Mouse (Mus musculus): ENCODE data around the gene Zfp747. TPM values are rescaled to one million over a fixed set of nuclear protein-coding genes. Genes with fewer than 3 reads are reported as not detected.
"Not testable (repeated sequence)": the region's sequence is repeated elsewhere in the genome, so short reads cannot be mapped to it uniquely, and the experiment has no call there.

Gene Zfp747
- polyA plus RNA-seq, 1 experiment: not detected

DNA sequence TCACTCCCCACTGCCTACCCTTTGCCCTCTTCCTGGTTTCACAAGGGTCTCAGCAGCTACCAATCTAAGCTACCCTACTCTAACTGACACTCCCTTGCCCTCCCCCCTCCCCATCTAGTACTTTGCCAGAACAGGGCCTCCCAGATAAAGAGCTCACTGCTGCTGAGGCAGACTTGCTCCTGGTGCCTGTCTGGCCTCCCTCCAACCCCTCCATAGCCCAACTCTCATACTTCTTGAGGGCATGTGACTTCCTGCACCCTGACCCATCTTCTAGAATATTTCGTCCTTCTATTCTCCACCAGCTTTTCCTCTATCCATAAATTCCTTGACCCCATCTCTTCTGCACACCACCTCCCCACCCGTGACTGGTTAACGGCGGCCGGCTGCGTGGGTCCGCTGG is 33.0 kb downstream of the Zfp747 start:
- TF ChIP-seq CTCF (IDR thresholded peaks at IDR 0.05; ENCODE audit: insufficient read depth, low read depth, low read length) (no peak), POLR2A (IDR thresholded peaks at IDR 0.05; ENCODE audit: insufficient read depth, low read depth, low read length) (no peak)
- H3K27ac ChIP-seq (ENCODE audit: insufficient read depth, low read depth, low read length): no peak overlapping the region
- peaks cover 12% of the 10 kb centered on the region for H3K4me1 ChIP-seq (ENCODE audit: control insufficient read depth, insufficient read depth, low read length)
- 97% methylated on average over 7 of the region's 7 CpGs for WGBS
- no peak overlapping the region for H3K4me3 ChIP-seq (ENCODE audit: insufficient read depth, low read depth, low read length)

DNA sequence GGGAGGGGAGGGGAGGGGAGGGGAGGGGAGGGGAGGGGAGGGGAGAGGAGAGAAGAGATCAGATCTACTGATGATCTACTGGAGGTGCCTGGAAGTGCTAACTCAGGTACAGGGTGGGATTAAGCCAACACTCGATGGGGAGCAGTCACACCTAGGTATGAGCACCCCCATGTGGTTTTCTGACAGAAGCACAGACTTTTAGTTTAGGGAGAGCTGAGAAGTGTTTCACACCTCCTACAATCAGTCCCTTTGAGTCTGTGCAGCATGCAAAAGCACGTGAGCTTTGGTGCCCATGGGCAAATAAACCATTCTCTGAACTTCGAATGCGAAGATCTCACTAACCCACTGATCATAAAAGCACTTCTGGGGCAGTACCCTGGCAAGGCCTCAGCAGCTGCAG is 33.5 kb downstream of the Zfp747 start:
- Histone ChIP-seq H3K27ac (ENCODE audit: insufficient read depth, low read depth, low read length) (no peak overlapping the region), H3K4me3 (ENCODE audit: insufficient read depth, low read depth, low read length) (no peak overlapping the region), H3K4me1 (ENCODE audit: control insufficient read depth, insufficient read depth, low read length) (peaks cover 12% of the 10 kb centered on the region)
- WGBS: 44% methylated on average over 4 of the region's 4 CpGs
- TF ChIP-seq CTCF (IDR thresholded peaks at IDR 0.05; ENCODE audit: insufficient read depth, low read depth, low read length): no peak
- no peak for TF ChIP-seq POLR2A (IDR thresholded peaks at IDR 0.05; ENCODE audit: insufficient read depth, low read depth, low read length)

DNA sequence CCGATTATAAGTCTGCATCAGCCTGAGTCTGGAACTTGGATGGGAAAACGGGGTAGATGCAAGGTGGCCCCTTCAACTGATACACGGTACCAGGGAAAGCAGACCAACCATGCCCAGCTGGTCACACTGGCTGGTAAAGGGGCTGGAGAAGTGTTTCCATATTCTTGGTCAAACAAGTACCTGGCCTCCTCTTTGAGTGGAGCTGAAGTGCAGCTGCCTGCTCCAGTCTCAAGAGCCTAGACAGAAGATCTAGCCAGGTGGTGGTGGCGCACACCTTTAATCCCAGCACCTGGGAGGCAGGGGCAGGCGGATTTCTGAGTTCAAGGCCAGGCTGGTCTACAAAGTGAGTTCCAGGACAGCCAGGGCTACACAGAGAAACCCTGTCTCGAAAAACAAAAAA is 34.0 kb downstream of the Zfp747 start:
- H3K4me3 ChIP-seq (ENCODE audit: insufficient read depth, low read depth, low read length); H3K27ac ChIP-seq (ENCODE audit: insufficient read depth, low read depth, low read length): not testable (repeated sequence)
- 91% methylated on average over 6 of the region's 6 CpGs for WGBS
- H3K4me1 ChIP-seq (ENCODE audit: control insufficient read depth, insufficient read depth, low read length): peaks cover 12% of the 10 kb centered on the region

DNA sequence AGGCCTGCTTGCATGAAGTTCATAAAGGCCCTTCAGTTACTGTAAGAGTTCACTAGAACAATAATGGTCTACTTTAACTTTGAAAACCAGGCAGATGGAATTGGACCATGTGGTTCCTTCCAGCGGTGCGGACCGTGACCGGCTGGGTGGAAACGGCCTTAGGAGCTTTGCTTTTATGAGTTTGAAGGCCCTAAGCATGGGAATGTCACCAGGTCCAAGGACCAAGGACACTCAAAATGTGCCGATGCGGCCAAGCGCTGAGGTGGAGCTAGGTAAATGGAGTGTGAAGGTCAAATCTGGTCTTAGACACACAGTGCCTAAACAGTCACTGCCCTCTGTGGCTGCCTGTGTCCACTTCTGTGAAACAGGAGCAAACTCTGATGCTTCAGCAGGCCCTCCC is 34.5 kb downstream of the Zfp747 start:
- Histone ChIP-seq H3K27ac (ENCODE audit: insufficient read depth, low read depth, low read length) (no peak overlapping the region), H3K4me3 (ENCODE audit: insufficient read depth, low read depth, low read length) (no peak overlapping the region), H3K4me1 (ENCODE audit: control insufficient read depth, insufficient read depth, low read length) (peaks cover 10% of the 10 kb centered on the region)
- no peak for TF ChIP-seq POLR2A (IDR thresholded peaks at IDR 0.05; ENCODE audit: insufficient read depth, low read depth, low read length)
- no peak for TF ChIP-seq CTCF (IDR thresholded peaks at IDR 0.05; ENCODE audit: insufficient read depth, low read depth, low read length)
- 96% methylated on average over 8 of the region's 8 CpGs for WGBS

DNA sequence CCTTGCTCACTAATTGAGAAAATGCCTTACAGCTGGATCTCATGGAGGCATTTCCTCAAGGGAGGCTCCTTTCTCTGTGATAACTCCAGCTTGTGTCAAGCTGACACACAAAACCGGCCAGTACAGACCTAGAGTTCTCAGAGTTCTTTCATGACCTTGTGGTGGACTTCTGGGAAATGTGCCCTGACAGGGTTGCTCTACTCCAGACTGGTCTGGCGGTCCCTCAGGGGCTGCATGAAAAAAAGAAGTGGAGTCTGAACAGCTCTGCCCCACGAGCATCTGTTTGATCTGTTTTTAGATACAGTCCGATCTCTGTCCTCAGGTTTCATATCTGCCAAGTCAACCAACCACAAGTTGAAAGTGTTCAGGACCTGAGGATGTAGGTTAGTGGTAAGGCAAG is 38.2 kb downstream of the Zfp747 start:
- no peak overlapping the region for H3K4me3 ChIP-seq (ENCODE audit: insufficient read depth, low read depth, low read length)
- WGBS: 73% methylated on average over 4 of the region's 4 CpGs
- H3K27ac ChIP-seq (ENCODE audit: insufficient read depth, low read depth, low read length): no peak overlapping the region
- TF ChIP-seq CTCF (IDR thresholded peaks at IDR 0.05; ENCODE audit: insufficient read depth, low read depth, low read length) (no peak), POLR2A (IDR thresholded peaks at IDR 0.05; ENCODE audit: insufficient read depth, low read depth, low read length) (no peak)
- peaks cover 2% of the 10 kb centered on the region; the same call in 1 of the 2 replicates for H3K4me1 ChIP-seq (ENCODE audit: control insufficient read depth, insufficient read depth, low read length)

DNA sequence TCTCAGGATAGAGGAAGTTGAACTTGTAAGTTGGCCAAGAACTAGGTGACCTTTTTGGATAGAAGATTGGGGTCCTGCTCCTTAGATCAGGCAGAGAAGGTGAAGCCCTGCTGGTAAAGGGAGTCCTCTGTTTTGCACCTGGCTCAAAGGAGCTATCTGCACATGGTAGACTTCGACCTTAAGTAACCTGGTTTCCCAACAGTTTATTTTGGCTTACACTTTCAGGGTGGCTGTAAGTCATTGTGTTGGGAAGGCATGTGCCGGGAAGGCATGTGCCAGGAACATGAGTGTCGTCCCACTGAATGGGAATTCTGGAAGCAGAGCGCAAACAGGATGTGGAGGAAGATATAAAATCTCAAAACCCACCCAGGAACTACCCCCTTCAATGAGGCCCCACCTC is 40.2 kb downstream of the Zfp747 start:
- Histone ChIP-seq H3K4me3 (ENCODE audit: insufficient read depth, low read depth, low read length) (no peak overlapping the region), H3K4me1 (ENCODE audit: control insufficient read depth, insufficient read depth, low read length) (peaks cover 2% of the 10 kb centered on the region; the same call in 1 of the 2 replicates), H3K27ac (ENCODE audit: insufficient read depth, low read depth, low read length) (no peak overlapping the region)
- WGBS: 85% methylated on average over 4 of the region's 4 CpGs
- TF ChIP-seq POLR2A (IDR thresholded peaks at IDR 0.05; ENCODE audit: insufficient read depth, low read depth, low read length) (no peak), CTCF (IDR thresholded peaks at IDR 0.05; ENCODE audit: insufficient read depth, low read depth, low read length) (no peak)

DNA sequence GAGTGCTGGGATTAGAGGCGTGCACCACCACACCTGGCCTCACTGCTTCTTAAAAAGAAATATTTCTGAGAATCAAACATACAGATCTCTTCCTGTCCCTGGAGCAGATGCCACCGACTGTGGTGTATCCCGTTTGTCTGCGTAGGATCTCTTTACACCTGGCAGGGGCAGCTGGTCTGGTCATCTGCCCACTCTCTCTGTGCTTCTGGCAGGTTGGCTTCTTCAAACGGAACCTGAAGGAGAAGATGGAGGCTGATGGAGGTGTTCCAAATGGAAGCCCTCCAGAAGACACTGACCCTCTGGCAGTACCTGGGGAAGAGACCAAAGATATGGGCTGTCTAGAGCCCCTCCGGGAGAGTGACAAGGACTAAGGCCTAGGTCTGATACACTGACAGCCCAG is 42.6 kb downstream of the Zfp747 start:
- H3K27ac ChIP-seq (ENCODE audit: insufficient read depth, low read depth, low read length): no peak overlapping the region
- H3K4me3 ChIP-seq (ENCODE audit: insufficient read depth, low read depth, low read length): no peak overlapping the region
- WGBS: 90% methylated on average over 6 of the region's 6 CpGs
- TF ChIP-seq POLR2A (IDR thresholded peaks at IDR 0.05; ENCODE audit: insufficient read depth, low read depth, low read length) (no peak), CTCF (IDR thresholded peaks at IDR 0.05; ENCODE audit: insufficient read depth, low read depth, low read length) (no peak)
- peaks cover 2% of the 10 kb centered on the region; the same call in 1 of the 2 replicates for H3K4me1 ChIP-seq (ENCODE audit: control insufficient read depth, insufficient read depth, low read length)

DNA sequence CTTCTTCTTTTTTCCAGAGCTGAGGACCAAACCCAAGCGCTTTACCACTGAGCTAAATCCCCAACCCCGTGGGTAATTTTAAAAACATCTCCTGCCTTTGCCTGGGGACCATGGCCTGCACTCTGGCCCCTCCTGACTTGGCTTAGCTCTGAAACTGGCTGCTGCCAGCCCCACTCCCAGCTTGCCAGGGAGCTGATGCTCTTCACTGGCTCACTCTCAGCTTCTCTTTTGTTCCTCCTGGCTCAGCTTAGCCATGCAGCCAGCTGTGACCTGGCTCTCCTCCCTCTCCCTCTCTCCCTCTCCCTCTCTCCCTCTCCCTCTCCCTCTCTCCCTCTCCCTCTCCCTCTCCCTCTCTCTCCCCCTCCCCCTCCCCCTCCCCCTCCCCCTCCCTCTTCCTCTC is 49.2 kb downstream of the Zfp747 start:
- WGBS: 10% methylated on average over 2 of the region's 2 CpGs
- Histone ChIP-seq H3K4me3 (ENCODE audit: insufficient read depth, low read depth, low read length) (no peak overlapping the region), H3K27ac (ENCODE audit: insufficient read depth, low read depth, low read length) (no peak overlapping the region), H3K4me1 (ENCODE audit: control insufficient read depth, insufficient read depth, low read length) (peaks cover 8% of the 10 kb centered on the region)
- TF ChIP-seq CTCF (IDR thresholded peaks at IDR 0.05; ENCODE audit: insufficient read depth, low read depth, low read length): no peak
- no peak for TF ChIP-seq POLR2A (IDR thresholded peaks at IDR 0.05; ENCODE audit: insufficient read depth, low read depth, low read length)

DNA sequence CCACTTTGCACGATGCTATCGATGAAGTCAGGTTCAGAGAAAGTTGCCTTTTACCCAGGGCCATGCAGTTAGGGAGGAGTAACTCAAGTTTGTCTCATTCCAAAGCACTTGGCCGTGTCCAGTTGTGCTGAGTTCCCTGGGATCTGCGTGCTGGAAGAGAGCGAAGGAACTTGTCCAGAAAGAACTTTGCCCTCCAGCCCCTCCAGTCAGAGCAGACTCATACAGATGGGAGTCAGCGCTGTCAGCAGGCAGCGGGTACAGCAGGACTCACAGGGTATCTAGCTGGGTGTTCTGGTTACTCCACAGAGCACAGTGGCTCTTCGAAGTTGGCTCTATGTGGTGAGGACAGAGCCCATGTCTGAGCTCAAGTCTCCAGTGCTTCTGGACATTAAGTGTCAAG is 50.3 kb downstream of the Zfp747 start:
- no peak overlapping the region for H3K4me3 ChIP-seq (ENCODE audit: insufficient read depth, low read depth, low read length)
- H3K4me1 ChIP-seq (ENCODE audit: control insufficient read depth, insufficient read depth, low read length): peaks cover 8% of the 10 kb centered on the region
- no peak for TF ChIP-seq POLR2A (IDR thresholded peaks at IDR 0.05; ENCODE audit: insufficient read depth, low read depth, low read length)
- TF ChIP-seq CTCF (IDR thresholded peaks at IDR 0.05; ENCODE audit: insufficient read depth, low read depth, low read length): no peak
- no peak overlapping the region for H3K27ac ChIP-seq (ENCODE audit: insufficient read depth, low read depth, low read length)
- WGBS: 87% methylated on average over 8 of the region's 8 CpGs

DNA sequence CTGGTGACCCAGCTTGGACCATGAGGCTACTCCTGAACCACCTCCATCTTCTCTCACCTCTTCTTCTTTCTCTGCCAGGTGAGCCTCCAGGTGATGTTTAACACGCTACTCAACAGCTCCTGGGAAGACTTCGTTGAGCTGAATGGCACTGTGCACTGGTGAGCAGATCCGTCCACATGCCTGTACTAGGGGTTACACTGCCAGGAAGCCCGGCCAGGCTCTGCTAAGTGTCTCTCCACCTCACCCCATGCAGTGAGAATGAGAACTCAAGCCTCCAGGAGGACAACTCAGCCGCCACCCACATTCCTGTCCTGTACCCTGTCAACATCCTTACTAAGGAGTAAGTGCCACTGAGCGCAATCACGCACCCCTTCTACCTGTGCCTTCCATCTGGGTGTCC is 50.9 kb downstream of the Zfp747 start:
- Histone ChIP-seq H3K27ac (ENCODE audit: insufficient read depth, low read depth, low read length) (no peak overlapping the region), H3K4me1 (ENCODE audit: control insufficient read depth, insufficient read depth, low read length) (peaks cover 8% of the 10 kb centered on the region), H3K4me3 (ENCODE audit: insufficient read depth, low read depth, low read length) (no peak overlapping the region)
- WGBS: 95% methylated on average over 7 of the region's 7 CpGs
- TF ChIP-seq POLR2A (IDR thresholded peaks at IDR 0.05; ENCODE audit: insufficient read depth, low read depth, low read length) (no peak), CTCF (IDR thresholded peaks at IDR 0.05; ENCODE audit: insufficient read depth, low read depth, low read length) (no peak)

Other genes starting within 250 kb of the Zfp747 start
- not detected in 2 replicates for gene Spn, start 238.2 kb downstream of the Zfp747 start, polyA plus RNA-seq (2012; ENCODE audit: insufficient read depth, insufficient read length, low replicate concordance, missing spikeins)
- gene Cd2bp2, start 180.0 kb downstream of the Zfp747 start, polyA plus RNA-seq (2012; ENCODE audit: insufficient read depth, insufficient read length, low replicate concordance, missing spikeins): not detected in 2 replicates
- not detected in 2 replicates for gene Tbc1d10b, start 167.6 kb downstream of the Zfp747 start, polyA plus RNA-seq (2012; ENCODE audit: insufficient read depth, insufficient read length, low replicate concordance, missing spikeins)
- gene Mylpf, start 167.2 kb downstream of the Zfp747 start, polyA plus RNA-seq (2012; ENCODE audit: insufficient read depth, insufficient read length, low replicate concordance, missing spikeins): not detected in 2 replicates
- gene Zfp553, start 143.0 kb downstream of the Zfp747 start, polyA plus RNA-seq (2012; ENCODE audit: insufficient read depth, insufficient read length, low replicate concordance, missing spikeins): not detected in 2 replicates
- gene Sept1, start 142.9 kb downstream of the Zfp747 start, polyA plus RNA-seq (2012; ENCODE audit: insufficient read depth, insufficient read length, low replicate concordance, missing spikeins): 2,394 TPM in 1 of 2 replicates, not detected in the other
- gene Zfp771, start 131.8 kb downstream of the Zfp747 start, polyA plus RNA-seq (2012; ENCODE audit: insufficient read depth, insufficient read length, low replicate concordance, missing spikeins): not detected in 2 replicates
- not detected in 2 replicates for gene Dctpp1, start 115.3 kb downstream of the Zfp747 start, polyA plus RNA-seq (2012; ENCODE audit: insufficient read depth, insufficient read length, low replicate concordance, missing spikeins)
- not detected in 2 replicates for gene Sephs2, start 102.0 kb downstream of the Zfp747 start, polyA plus RNA-seq (2012; ENCODE audit: insufficient read depth, insufficient read length, low replicate concordance, missing spikeins)
- 156 TPM in 1 of 2 replicates, not detected in the other for gene Itgal, start 79.8 kb downstream of the Zfp747 start, polyA plus RNA-seq (2012; ENCODE audit: insufficient read depth, insufficient read length, low replicate concordance, missing spikeins)
- gene Zfp768, start 30.5 kb downstream of the Zfp747 start, polyA plus RNA-seq (2012; ENCODE audit: insufficient read depth, insufficient read length, low replicate concordance, missing spikeins): not detected in 2 replicates
- not detected in 2 replicates for gene 9130019O22Rik, start 11.1 kb upstream of the Zfp747 start, polyA plus RNA-seq (2012; ENCODE audit: insufficient read depth, insufficient read length, low replicate concordance, missing spikeins)
- not detected in 2 replicates for gene E430018J23Rik, start 17.6 kb upstream of the Zfp747 start, polyA plus RNA-seq (2012; ENCODE audit: insufficient read depth, insufficient read length, low replicate concordance, missing spikeins)
- not detected in 2 replicates for gene Zfp764, start 30.8 kb upstream of the Zfp747 start, polyA plus RNA-seq (2012; ENCODE audit: insufficient read depth, insufficient read length, low replicate concordance, missing spikeins)
- gene Zfp688, start 46.0 kb upstream of the Zfp747 start, polyA plus RNA-seq (2012; ENCODE audit: insufficient read depth, insufficient read length, low replicate concordance, missing spikeins): not detected in 2 replicates
- not detected in 2 replicates for gene Zfp689, start 73.1 kb upstream of the Zfp747 start, polyA plus RNA-seq (2012; ENCODE audit: insufficient read depth, insufficient read length, low replicate concordance, missing spikeins)
- not detected in 2 replicates for gene Prr14, start 83.6 kb upstream of the Zfp747 start, polyA plus RNA-seq (2012; ENCODE audit: insufficient read depth, insufficient read length, low replicate concordance, missing spikeins)
- not detected in 2 replicates for gene Fbrs, start 103.1 kb upstream of the Zfp747 start, polyA plus RNA-seq (2012; ENCODE audit: insufficient read depth, insufficient read length, low replicate concordance, missing spikeins)
- 110 and 137 TPM in 2 replicates for gene Srcap, start 135.9 kb upstream of the Zfp747 start, polyA plus RNA-seq (2012; ENCODE audit: insufficient read depth, insufficient read length, low replicate concordance, missing spikeins)
- not detected in 2 replicates for gene Gm42715, start 143.5 kb upstream of the Zfp747 start, polyA plus RNA-seq (2012; ENCODE audit: insufficient read depth, insufficient read length, low replicate concordance, missing spikeins)
- not detected in 2 replicates for gene Tmem265, start 185.3 kb upstream of the Zfp747 start, polyA plus RNA-seq (2012; ENCODE audit: insufficient read depth, insufficient read length, low replicate concordance, missing spikeins)
- not detected in 2 replicates for gene Phkg2, start 197.3 kb upstream of the Zfp747 start, polyA plus RNA-seq (2012; ENCODE audit: insufficient read depth, insufficient read length, low replicate concordance, missing spikeins)
- gene Ccdc189, start 212.5 kb upstream of the Zfp747 start, polyA plus RNA-seq (2012; ENCODE audit: insufficient read depth, insufficient read length, low replicate concordance, missing spikeins): not detected in 2 replicates
- gene Rnf40, start 212.7 kb upstream of the Zfp747 start, polyA plus RNA-seq (2012; ENCODE audit: insufficient read depth, insufficient read length, low replicate concordance, missing spikeins): 81.5 TPM in 1 of 2 replicates, not detected in the other
- gene Zfp629, start 239.7 kb upstream of the Zfp747 start, polyA plus RNA-seq (2012; ENCODE audit: insufficient read depth, insufficient read length, low replicate concordance, missing spikeins): not detected in 2 replicates